Mouse (Mus musculus) small intestine, adult 2 months (tissue): ENCODE measurements at regions not wholly inside any gene's neighbourhood (a gene's known extent, or its start where the extent isn't known, plus 50 kb on each side); places are given as distances from the start of the nearest gene placed in this dataset.

ENCODE experiments used
- CTCF ChIP-seq: fragments of 200-500 bp; IDR thresholded peaks from 2 replicates; pipeline ENCODE4 v1.5.1; 2012; ENCODE audit warnings: low read depth, mild to moderate bottlenecking, control low read depth, inconsistent platforms, low read length, moderate library complexity, mixed read lengths; ENCODE audit not compliant: insufficient replicate concordance, insufficient read length; ENCODE audit errors: extremely low read depth
- POLR2A ChIP-seq: fragments of 200-500 bp; IDR thresholded peaks from 2 replicates; pipeline ENCODE4 v1.6.1; 2012; ENCODE audit warnings: low read depth, mild to moderate bottlenecking, control low read depth, inconsistent platforms, low read length, moderate library complexity

DNA sequence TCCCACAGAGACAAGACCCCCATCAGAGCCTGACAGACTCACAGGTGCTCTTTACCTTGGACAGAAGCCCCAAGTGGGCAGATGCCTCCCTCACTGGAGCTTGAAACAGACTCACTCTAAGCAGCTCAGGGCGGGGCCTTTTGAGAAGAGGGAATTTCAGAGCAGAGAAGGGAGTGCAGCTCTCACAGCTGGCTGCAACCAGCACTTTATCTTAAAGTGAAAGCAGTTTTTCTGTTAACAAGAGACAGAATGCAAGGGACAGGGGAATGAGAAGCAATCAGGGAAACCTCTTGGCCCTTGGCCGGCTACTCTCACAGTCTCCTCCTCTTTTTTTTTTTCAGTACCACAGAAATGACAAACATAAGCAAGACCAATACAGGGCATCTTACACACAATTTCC, 56.2 kb upstream of the B3galnt1 start:
- no peak for TF ChIP-seq CTCF
- TF ChIP-seq POLR2A = no peak
